Mouse (Mus musculus) spleen, adult 2 months (tissue): ENCODE measurements around the gene Fcamr. TPM values are rescaled to one million over a fixed set of nuclear protein-coding genes. Genes with fewer than 3 reads are reported as not detected.

Experiments
- DNase-seq, 2 experiments: peaks; one replicate each; pipeline versions ENCODE4 v3.0.0 to v3.0.0-alpha.2; 2012 to 2021; ENCODE audit warnings: low spot score in 2 of 2, low read depth in 1 of 2
- H3K27ac ChIP-seq: fragments of 200-500 bp; 2 replicates; pipeline ENCODE4 v1.5.1; 2012; ENCODE audit warnings: low read length, inconsistent platforms; ENCODE audit not compliant: insufficient read depth
- H3K27me3 ChIP-seq: fragments of 200-500 bp; 2 replicates; pipeline ENCODE4 v1.6.1; 2012; ENCODE audit warnings: mild to moderate bottlenecking, moderate library complexity, low read length, inconsistent platforms; ENCODE audit not compliant: control insufficient read depth, insufficient read depth
- H3K36me3 ChIP-seq: fragments of 200-500 bp; 2 replicates; pipeline ENCODE4 v1.6.1; 2012; ENCODE audit warnings: mild to moderate bottlenecking, low read length, inconsistent platforms; ENCODE audit not compliant: control insufficient read depth, insufficient read depth
- H3K4me1 ChIP-seq: fragments of 200-500 bp; 2 replicates; pipeline ENCODE4 v1.6.1; 2011; ENCODE audit warnings: inconsistent platforms; ENCODE audit not compliant: control insufficient read depth, insufficient read depth, insufficient read length
- H3K4me3 ChIP-seq: fragments of 200-500 bp; 2 replicates; pipeline ENCODE4 v1.5.1; 2011; ENCODE audit warnings: mild to moderate bottlenecking, inconsistent platforms; ENCODE audit not compliant: insufficient read depth, insufficient read length; ENCODE audit errors: extremely low read depth
- CTCF ChIP-seq: fragments of 200-500 bp; IDR thresholded peaks from 2 replicates; pipeline ENCODE4 v1.5.1; 2011; ENCODE audit warnings: mild to moderate bottlenecking, inconsistent platforms; ENCODE audit not compliant: insufficient read depth, insufficient read length, insufficient replicate concordance; ENCODE audit errors: extremely low read depth
- POLR2A ChIP-seq: fragments of 200-500 bp; IDR thresholded peaks from 2 replicates; pipeline ENCODE4 v1.6.1; 2011; ENCODE audit warnings: low read depth, low read length, inconsistent platforms
- WGBS: fragments of 180-500 bp; shearing (Covaris S2); methylation state at CpG from one replicate; pipeline ENCODE4 v1.1.7; 2018; 5-methylcytosine and 5-hydroxymethylcytosine counted together
- polyA plus RNA-seq: library from polyadenylated mRNA; depleted of rRNA; stranded (reverse); fragments of >200 nt; gene quantifications from 2 replicates; pipeline ENCODE4 v1.2.3, GENCODE M21; 2012; rRNA removed

The Fcamr gene
- polyA plus RNA-seq, 1 experiment, result 0.67 TPM

- H3K4me1 ChIP-seq, result peaks cover 30% of the 10 kb centered on the region
- H3K4me3 ChIP-seq, result peak overlapping the region; percentile 24; the same call in 1 of the 2 replicates
- H3K36me3 ChIP-seq, result no peaks in the 10 kb centered on the region
- WGBS, result 30% methylated on average over 5 of the region's 5 CpGs
- TF ChIP-seq CTCF (no peak), POLR2A (peak; percentile 19; the same call in 1 of the 2 replicates)
- no peaks in the 10 kb centered on the region for H3K27me3 ChIP-seq
- peak overlapping the region; percentile 97 for H3K27ac ChIP-seq
- peak; percentile 70 to 72 for DNase-seq
Observed at GRCm38 (mm10) chr1:130850405-130850804, 49.7 kb downstream of the Fcamr start.

- WGBS, result 84% methylated on average over 9 of the region's 9 CpGs
- Histone ChIP-seq H3K27ac (no peak overlapping the region; the same call in 1 of the 2 replicates), H3K27me3 (no peaks in the 10 kb centered on the region), H3K4me3 (no peak overlapping the region), H3K36me3 (no peaks in the 10 kb centered on the region), H3K4me1 (peaks cover 11% of the 10 kb centered on the region; the same call in 1 of the 2 replicates)
- DNase-seq, result no peak
- TF ChIP-seq POLR2A, result no peak
- no peak for TF ChIP-seq CTCF
Observed at GRCm38 (mm10) chr1:130854819-130855218, 54.1 kb downstream of the Fcamr start.

GRCm38 (mm10) chr1:130855723-130856122 lies 55.0 kb downstream of the Fcamr start:
- H3K36me3 ChIP-seq, result no peaks in the 10 kb centered on the region
- H3K4me1 ChIP-seq, result peaks cover 5% of the 10 kb centered on the region; the same call in 1 of the 2 replicates
- WGBS, result 90% methylated on average over 2 of the region's 2 CpGs
- no peak for TF ChIP-seq POLR2A
- no peak for TF ChIP-seq CTCF
- no peak overlapping the region for H3K27ac ChIP-seq
- no peaks in the 10 kb centered on the region for H3K27me3 ChIP-seq
- no peak for DNase-seq
- no peak overlapping the region for H3K4me3 ChIP-seq

- Histone ChIP-seq H3K27me3 (no peaks in the 10 kb centered on the region), H3K4me1 (peaks cover 2% of the 10 kb centered on the region; the same call in 1 of the 2 replicates), H3K27ac (no peak overlapping the region), H3K4me3 (no peak overlapping the region), H3K36me3 (no peaks in the 10 kb centered on the region)
- 89% methylated on average over 4 of the region's 4 CpGs for WGBS
- TF ChIP-seq CTCF (no peak), POLR2A (no peak)
- DNase-seq, result no peak
Observed at GRCm38 (mm10) chr1:130857456-130857855, 56.8 kb downstream of the Fcamr start.

GRCm38 (mm10) chr1:130864238-130864637 lies 63.5 kb downstream of the Fcamr start:
- H3K27me3 ChIP-seq, result no peaks in the 10 kb centered on the region
- WGBS, result 14% methylated on average over 4 of the region's 4 CpGs
- DNase-seq, result peak; percentile 81 to 85
- no peaks in the 10 kb centered on the region for H3K36me3 ChIP-seq
- peaks cover 18% of the 10 kb centered on the region; the same call in 1 of the 2 replicates for H3K4me1 ChIP-seq
- TF ChIP-seq CTCF (no peak), POLR2A (peak; percentile 65)
- no peak overlapping the region for H3K4me3 ChIP-seq
- H3K27ac ChIP-seq, result peak overlapping the region; percentile 97

Other genes starting within 250 kb of the Fcamr start
- gene Zp3r, start 171.3 kb upstream of the Fcamr start, polyA plus RNA-seq, result not detected in 2 replicates
- not detected in 2 replicates for gene C4bp, start 139.3 kb upstream of the Fcamr start, polyA plus RNA-seq
- gene Gm29427, start 85.1 kb upstream of the Fcamr start, polyA plus RNA-seq, result not detected in 2 replicates
- gene Yod1, start 83.6 kb upstream of the Fcamr start, polyA plus RNA-seq, result 1.6 and 2.2 TPM in 2 replicates
- 3.3 and 5.3 TPM in 2 replicates for gene Pfkfb2, start 71.6 kb upstream of the Fcamr start, polyA plus RNA-seq
- gene AA986860, start 68.9 kb upstream of the Fcamr start, polyA plus RNA-seq, result 0.30 and 0.48 TPM in 2 replicates
- gene Pigr, start 25.8 kb downstream of the Fcamr start, polyA plus RNA-seq, result 0.20 and 0.32 TPM in 2 replicates
- gene Fcmr, start 64.8 kb downstream of the Fcamr start, polyA plus RNA-seq, result 452 and 608 TPM in 2 replicates
- gene Il24, start 86.6 kb downstream of the Fcamr start, polyA plus RNA-seq, result not detected in 2 replicates
- not detected in 2 replicates for gene Il20, start 110.5 kb downstream of the Fcamr start, polyA plus RNA-seq
- not detected in 2 replicates for gene Il19, start 139.2 kb downstream of the Fcamr start, polyA plus RNA-seq
- 0.12 and 0.16 TPM in 2 replicates for gene Il10, start 218.9 kb downstream of the Fcamr start, polyA plus RNA-seq